Mouse (Mus musculus) C2C12 (cell line): ENCODE results near the gene Zbtb9. TPM values are rescaled to one million over a fixed set of nuclear protein-coding genes. Genes with fewer than 3 reads are reported as not detected.

Experiments
- H3K27me3 ChIP-seq: one replicate; pipeline ENCODE4 v1.6.1; 2011; ENCODE audit not compliant: control insufficient read depth, insufficient read depth, insufficient read length
- H3K36me3 ChIP-seq: one replicate; pipeline ENCODE4 v1.6.1; 2011; ENCODE audit not compliant: control insufficient read depth, insufficient read depth
- H3K4me3 ChIP-seq: one replicate; pipeline ENCODE4 v1.5.1; 2011; ENCODE audit warnings: mild to moderate bottlenecking, control low read depth; ENCODE audit not compliant: poor library complexity, insufficient read depth, severe bottlenecking
- H3K79me2 ChIP-seq: one replicate; pipeline ENCODE4 v1.6.1; 2011; ENCODE audit not compliant: control insufficient read depth, insufficient read depth
- H3K79me3 ChIP-seq: one replicate; pipeline ENCODE4 v1.6.1; 2011; ENCODE audit warnings: low read depth, control low read depth
- H3ac ChIP-seq: one replicate; pipeline ENCODE3; 2011; ENCODE audit warnings: low read depth; ENCODE audit not compliant: control insufficient read depth, insufficient read length
- CEBPB ChIP-seq: IDR thresholded peaks from one replicate; pipeline ENCODE4 v1.6.1; 2011; ENCODE audit warnings: low read depth, mild to moderate bottlenecking, control low read depth, moderate library complexity
- CTCF ChIP-seq: IDR thresholded peaks from one replicate; pipeline ENCODE4 v1.5.1; 2011; ENCODE audit not compliant: control insufficient read depth, insufficient read depth, insufficient read length
- FOSL1 ChIP-seq: IDR thresholded peaks from one replicate; pipeline ENCODE4 v1.8.0; 2011; ENCODE audit warnings: mild to moderate bottlenecking, low read length; ENCODE audit not compliant: poor library complexity, insufficient read depth, severe bottlenecking
- MAX ChIP-seq: IDR thresholded peaks from one replicate; pipeline ENCODE4 v1.6.1; 2011; ENCODE audit warnings: mild to moderate bottlenecking, control low read depth
- MYOD1 ChIP-seq: IDR thresholded peaks from one replicate; pipeline ENCODE4 v1.6.1; 2011; ENCODE audit warnings: low read depth; ENCODE audit not compliant: control insufficient read depth, insufficient read length
- MYOG ChIP-seq: IDR thresholded peaks from one replicate; pipeline ENCODE4 v1.6.1; 2011; ENCODE audit not compliant: control insufficient read depth, insufficient read length; ENCODE audit errors: extremely low read depth
- USF1 ChIP-seq: IDR thresholded peaks from one replicate; pipeline ENCODE4 v1.6.1; 2011; ENCODE audit warnings: low read depth, mild to moderate bottlenecking, control low read depth, moderate library complexity
- polyA plus RNA-seq: library from polyadenylated mRNA; unstranded; fragments of >200 nt; fragmentation: generic; extraction: Trizol; gene quantifications from one replicate; pipeline ENCODE4 v1.2.1, GENCODE M21; 2012; ENCODE audit warnings: missing spikeins

The Zbtb9 gene
- polyA plus RNA-seq, 1 experiment, result 6.8 TPM

GRCm38 (mm10) chr17:26945824-26946495 lies 27.0 kb upstream of the Zbtb9 start:
- TF ChIP-seq USF1 (no peak), MYOG (no peak), MYOD1 (no peak), CEBPB (no peak), FOSL1 (no peak)
- no peaks in the 10 kb centered on the region for H3K79me2 ChIP-seq

GRCm38 (mm10) chr17:26946567-26946966 lies 26.4 kb upstream of the Zbtb9 start:
- Histone ChIP-seq H3K4me3 (no peak overlapping the region), H3K27me3 (no peaks in the 10 kb centered on the region), H3K79me2 (no peaks in the 10 kb centered on the region), H3K36me3 (no peaks in the 10 kb centered on the region), H3ac (no peak overlapping the region), H3K79me3 (no peaks in the 10 kb centered on the region)
- TF ChIP-seq USF1 (no peak), CTCF (peak; percentile 43)

More at GRCm38 (mm10) chr17:26945824-26946495, 27.0 kb upstream of the Zbtb9 start:
- Histone ChIP-seq H3K79me3 (no peaks in the 10 kb centered on the region), H3K4me3 (no peak overlapping the region), H3K36me3 (no peaks in the 10 kb centered on the region), H3ac (no peak overlapping the region), H3K27me3 (no peaks in the 10 kb centered on the region)

- H3ac ChIP-seq, result no peak overlapping the region
These were observed 25.5 kb upstream of the Zbtb9 start for GRCm38 (mm10) chr17:26947231-26948100.

GRCm38 (mm10) chr17:26948316-26949050 lies 24.5 kb upstream of the Zbtb9 start:
- H3K79me2 ChIP-seq, result no peaks in the 10 kb centered on the region
- TF ChIP-seq USF1, result no peak
- no peak for TF ChIP-seq CEBPB
- no peak for TF ChIP-seq MAX
- TF ChIP-seq FOSL1, result no peak
- no peak for TF ChIP-seq MYOG
- TF ChIP-seq CTCF, result no peak
- no peak for TF ChIP-seq MYOD1
- H3K79me3 ChIP-seq, result no peaks in the 10 kb centered on the region
- H3K27me3 ChIP-seq, result no peaks in the 10 kb centered on the region
- peak overlapping the region; percentile 66 for H3ac ChIP-seq
- peak overlapping the region; percentile 34 for H3K4me3 ChIP-seq
- no peaks in the 10 kb centered on the region for H3K36me3 ChIP-seq

More at GRCm38 (mm10) chr17:26947231-26948100, 25.5 kb upstream of the Zbtb9 start:
- TF ChIP-seq MYOG, result no peak
- TF ChIP-seq USF1, result no peak
- TF ChIP-seq CTCF, result no peak
- TF ChIP-seq MAX, result no peak
- TF ChIP-seq FOSL1, result no peak
- no peak for TF ChIP-seq CEBPB
- no peak for TF ChIP-seq MYOD1
- Histone ChIP-seq H3K27me3 (no peaks in the 10 kb centered on the region), H3K4me3 (no peak overlapping the region), H3K79me3 (no peaks in the 10 kb centered on the region), H3K79me2 (no peaks in the 10 kb centered on the region), H3K36me3 (no peaks in the 10 kb centered on the region)

DNA sequence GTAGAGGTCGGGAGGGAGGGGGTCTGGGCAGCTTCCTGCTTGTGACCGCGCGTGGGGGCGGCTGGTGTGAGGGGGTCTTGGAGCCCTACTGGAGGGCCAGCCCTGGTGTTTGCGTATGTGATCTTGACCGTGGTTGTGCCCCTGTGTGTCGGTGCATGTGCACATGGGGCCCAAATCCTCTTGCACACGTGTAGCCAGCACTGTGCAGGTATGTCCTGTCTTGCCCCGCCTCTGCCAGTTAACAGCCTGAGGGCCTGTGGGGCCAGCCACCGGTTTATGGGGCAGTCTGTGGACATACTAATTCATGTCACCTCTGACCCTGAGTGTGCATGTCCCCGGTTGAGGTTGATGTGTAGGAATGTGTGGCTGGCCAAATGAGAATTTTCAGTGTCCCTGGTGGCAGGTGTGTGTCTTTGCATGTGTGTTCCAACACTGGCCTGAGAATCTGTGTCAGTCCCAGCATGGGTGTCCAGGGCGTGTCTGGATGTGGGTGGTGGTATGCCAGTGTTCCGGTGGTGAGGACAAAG lies 23.9 kb upstream of the Zbtb9 start:
- H3ac ChIP-seq, result no peak overlapping the region
- no peak overlapping the region for H3K4me3 ChIP-seq
- H3K27me3 ChIP-seq, result no peaks in the 10 kb centered on the region
- no peaks in the 10 kb centered on the region for H3K79me3 ChIP-seq
- no peak for TF ChIP-seq USF1
- TF ChIP-seq CEBPB, result no peak
- TF ChIP-seq CTCF, result no peak
- no peak for TF ChIP-seq MYOG
- no peak for TF ChIP-seq FOSL1
- TF ChIP-seq MYOD1, result no peak
- TF ChIP-seq MAX, result no peak
- H3K36me3 ChIP-seq, result no peaks in the 10 kb centered on the region
- H3K79me2 ChIP-seq, result no peaks in the 10 kb centered on the region
